In the genomic region with DNA sequence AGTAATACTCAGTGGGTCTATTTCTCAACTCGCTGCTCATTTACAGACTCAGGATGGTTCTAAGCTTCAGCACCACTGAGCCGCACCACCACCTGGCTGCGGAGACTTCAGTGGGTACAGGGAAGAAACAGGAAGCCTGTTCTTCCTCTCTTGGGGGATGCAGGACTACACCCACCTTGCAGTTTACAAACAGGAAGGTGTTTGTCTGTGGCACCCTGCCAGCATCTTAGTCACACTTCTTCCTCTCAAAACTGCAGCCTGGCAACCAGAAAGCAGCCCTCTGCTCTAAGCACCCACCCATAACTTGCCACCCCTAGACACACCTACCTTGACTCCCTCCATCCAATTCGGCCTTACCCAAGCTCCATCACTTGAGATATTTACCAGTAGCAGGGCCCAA, we compare ENCODE assay signal across 7 mouse cellular contexts. TPM values are rescaled to one million over a fixed set of nuclear protein-coding genes. Genes with fewer than 3 reads are reported as not detected.
DNase-seq lines count a peak whose midpoint lies in the region; ATAC-seq lines count a peak whose summit lies in the region.

No protein-coding gene starts in this region.

- no peak for ATAC-seq in erythroblast, adult 5-6 weeks (replicated peaks; ENCODE audit: low FRiP score, poor library complexity, severe bottlenecking)

- peak; percentile 86 for DNase-seq in 416B (ENCODE audit: low read depth)
- peak; percentile 62 for DNase-seq in CD4-positive helper T cell, adult 2 months (ENCODE audit: low read depth, low spot score)
- DNase-seq in gastrocnemius, postnatal 10 days: peak; percentile 35
- peak; percentile 87 for DNase-seq in kidney, postnatal 36 days
- DNase-seq in skeletal muscle tissue, adult 2 months (ENCODE audit: low read depth, low spot score): peak; percentile 30
- DNase-seq in urinary bladder, postnatal 4 days (ENCODE audit: low spot score in 2 of 2): no peak

RNA-seq across cellular contexts. Expression of a gene that starts 55.1 kb away (rescaled TPM):
- total RNA-seq in gastrocnemius, postnatal 10 days (2021): 1 to 10 TPM; 8.9 to 9.6 TPM
- 15.8 and 21.9 TPM in 2 replicates for total RNA-seq in erythroblast, adult 5-6 weeks (2015; ENCODE audit: low replicate concordance)
- total RNA-seq in erythroblast, adult 5-6 weeks (2017; ENCODE audit: low replicate concordance): 12.1 and 18.7 TPM in 2 replicates

Comparison
In these comparisons a context has a peak if more than half of its experiments do, and no peak if none do; other contexts are left out.
1. DNase-seq: peak in 416B (single experiment), CD4-positive helper T cell, adult 2 months (single experiment), gastrocnemius, postnatal 10 days (single experiment), kidney, postnatal 36 days (2 of 2) and skeletal muscle tissue, adult 2 months (single experiment); none in urinary bladder, postnatal 4 days (0 of 2).